Mouse (Mus musculus) intestine, postnatal 0 days (tissue): ENCODE results near the gene Il17re. TPM values are rescaled to one million over a fixed set of nuclear protein-coding genes. Genes with fewer than 3 reads are reported as not detected.

Experiments
- ATAC-seq: fragments of 200-750 bp; cut with Nextera tagmentation; 2 replicates; pipeline ENCODE4 v1.8.0; 2017; ENCODE audit warnings: mild to moderate bottlenecking, moderate TSS enrichment, moderate library complexity
- H3K27ac ChIP-seq: fragments of 300-500 bp; sonication (generic); 2 replicates; pipeline ENCODE4 v1.5.1; 2014; ENCODE audit warnings: mild to moderate bottlenecking, low read depth, low read length, moderate library complexity
- H3K27me3 ChIP-seq: fragments of 300-500 bp; sonication (generic); replicated peaks from 2 replicates; pipeline ENCODE4 v1.6.1; 2014; ENCODE audit warnings: low read length, mixed read lengths; ENCODE audit not compliant: control insufficient read depth, insufficient read depth
- H3K36me3 ChIP-seq: fragments of 300-500 bp; sonication (generic); 2 replicates; pipeline ENCODE4 v1.6.1; 2014; ENCODE audit warnings: mild to moderate bottlenecking, moderate library complexity; ENCODE audit not compliant: control insufficient read depth, insufficient read depth
- H3K4me1 ChIP-seq: fragments of 300-500 bp; sonication (generic); replicated peaks from 2 replicates; pipeline ENCODE4 v1.6.1; 2014; ENCODE audit warnings: antibody characterized with exemption, low read length, mixed read lengths; ENCODE audit not compliant: control insufficient read depth, insufficient read depth
- H3K4me2 ChIP-seq: fragments of 300-500 bp; sonication (generic); replicated peaks from 2 replicates; pipeline ENCODE4 v1.6.1; 2014; ENCODE audit warnings: low read depth, mild to moderate bottlenecking, moderate library complexity
- H3K4me3 ChIP-seq: fragments of 300-500 bp; sonication (generic); 2 replicates; pipeline ENCODE4 v1.5.1; 2014; ENCODE audit warnings: low read depth, low read length
- H3K9ac ChIP-seq: fragments of 300-500 bp; sonication (generic); 2 replicates; pipeline ENCODE4 v1.6.1; 2014; ENCODE audit warnings: mild to moderate bottlenecking, low read depth, low read length
- H3K9me3 ChIP-seq: fragments of 300-500 bp; sonication (generic); 2 replicates; pipeline ENCODE4 v1.6.1; 2016; ENCODE audit warnings: mixed run types; ENCODE audit not compliant: control insufficient read depth
- CTCF ChIP-seq: sonication (generic); IDR thresholded peaks from 2 replicates; pipeline ENCODE4 v1.5.1; 2016; ENCODE audit warnings: low read depth, mild to moderate bottlenecking, control low read depth, antibody characterized with exemption, moderate library complexity
- WGBS: fragments of 180-500 bp; shearing (Covaris S2); extraction: QIAGEN DNeasy Blood & Tissue Kit; methylation state at CpG from one replicate; pipeline ENCODE4 v1.1.7; 2014; 5-methylcytosine and 5-hydroxymethylcytosine counted together
- polyA plus RNA-seq: library from polyadenylated mRNA; unstranded; fragments of >200 nt; fragmentation: Nextera tagmentation; extraction: Ambion mirVana; gene quantifications from 2 replicates; pipeline ENCODE4 v1.2.1, GENCODE M21; 2015

Il17re gene
- polyA plus RNA-seq, 1 experiment from 2014 or later, result 2.3 TPM

DNA sequence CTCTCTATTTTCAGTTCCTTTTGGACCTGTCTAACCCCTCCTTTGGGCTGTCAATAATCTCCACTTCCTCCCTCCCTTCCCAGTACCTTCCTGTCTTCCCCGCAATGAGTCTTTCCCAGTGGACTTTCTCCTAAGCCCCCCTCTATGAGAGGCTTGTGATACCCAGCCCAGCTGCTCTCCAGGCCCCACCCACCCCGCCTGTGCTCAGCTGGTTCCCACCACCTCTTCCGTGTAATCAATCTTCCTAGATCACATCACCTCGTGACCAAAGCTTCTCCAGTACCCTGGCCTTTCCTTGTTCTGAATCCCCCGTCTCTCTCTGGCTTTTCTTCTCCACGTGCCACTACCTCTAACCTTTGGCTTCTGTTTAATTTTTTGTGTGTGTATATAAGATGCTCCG lies 19.1 kb downstream of the Il17re start:
- Histone ChIP-seq H3K9me3 (no peaks in the 10 kb centered on the region), H3K36me3 (peaks cover 8% of the 10 kb centered on the region; the same call in 1 of the 2 replicates), H3K27ac (no peak overlapping the region), H3K27me3 (no peaks in the 10 kb centered on the region), H3K4me1 (no peaks in the 10 kb centered on the region; the same call in none of the 2 replicates), H3K4me2 (no peak overlapping the region), H3K4me3 (no peak overlapping the region), H3K9ac (no peak overlapping the region)
- 25% methylated on average over 7 of the region's 7 CpGs for whole genome bisulfite sequencing
- TF ChIP-seq CTCF, result no peak
- no peak for ATAC-seq

DNA sequence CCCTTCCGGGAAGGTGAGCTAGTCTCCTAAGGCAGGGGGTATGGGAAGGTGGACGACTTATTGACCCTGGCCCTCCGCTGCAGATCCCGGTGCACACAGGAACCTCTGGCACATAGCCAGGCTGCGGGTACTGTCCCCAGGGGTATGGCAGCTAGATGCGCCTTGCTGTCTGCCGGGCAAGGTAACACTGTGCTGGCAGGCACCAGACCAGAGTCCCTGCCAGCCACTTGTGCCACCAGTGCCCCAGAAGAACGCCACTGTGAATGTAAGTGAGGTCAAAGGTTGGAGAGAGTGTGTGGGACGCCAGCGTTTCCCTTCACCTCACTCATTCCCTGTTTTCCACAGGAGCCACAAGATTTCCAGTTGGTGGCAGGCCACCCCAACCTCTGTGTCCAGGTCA lies 20.6 kb downstream of the Il17re start:
- no peak for ATAC-seq
- Histone ChIP-seq H3K4me1 (no peaks in the 10 kb centered on the region; the same call in 1 of the 2 replicates), H3K36me3 (peaks cover 8% of the 10 kb centered on the region; the same call in 1 of the 2 replicates), H3K27me3 (no peaks in the 10 kb centered on the region), H3K27ac (no peak overlapping the region), H3K9ac (no peak overlapping the region), H3K4me3 (no peak overlapping the region), H3K4me2 (no peak overlapping the region), H3K9me3 (no peaks in the 10 kb centered on the region)
- WGBS, result 81% methylated on average over 10 of the region's 10 CpGs
- no peak for TF ChIP-seq CTCF

DNA sequence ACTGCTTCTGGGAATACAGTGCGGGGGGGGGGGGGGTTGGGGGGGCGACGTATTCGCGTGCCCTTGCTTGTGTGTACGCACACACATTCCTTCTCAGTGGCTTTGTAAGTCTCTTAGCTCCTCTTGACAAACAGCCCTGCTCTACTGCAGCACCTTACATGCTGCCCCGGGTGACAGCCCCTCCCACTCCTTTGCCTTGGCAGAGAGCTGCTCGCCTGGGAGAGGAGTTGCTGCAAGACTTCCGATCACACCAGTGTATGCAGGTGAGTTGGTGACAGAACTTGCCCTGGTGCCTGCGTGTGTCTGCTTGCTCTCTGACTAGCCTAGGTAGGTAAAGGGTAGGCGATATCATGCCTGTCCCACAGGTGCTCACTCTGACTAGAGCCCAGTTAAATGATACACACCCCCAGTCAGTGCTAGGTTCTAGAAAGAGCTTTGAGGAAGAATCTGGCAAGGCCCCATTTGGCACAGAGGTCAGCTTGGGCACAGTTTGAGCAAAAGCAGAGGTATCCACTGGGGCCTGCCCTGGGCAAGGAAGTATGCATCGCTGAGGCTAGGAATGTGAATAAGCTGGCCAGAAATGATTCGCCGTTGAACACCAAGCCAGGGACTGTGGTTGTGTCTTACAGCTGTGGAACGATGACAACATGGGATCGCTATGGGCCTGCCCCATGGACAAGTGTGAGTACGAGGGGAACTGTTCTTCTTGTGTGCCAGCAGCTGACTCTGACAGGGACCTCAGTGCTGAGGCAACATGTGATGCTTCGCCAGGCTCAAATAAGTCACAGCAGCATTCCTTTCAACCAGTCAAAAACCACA lies 22.5 kb downstream of the Il17re start:
- WGBS, result 58% methylated on average over 18 of the region's 18 CpGs
- Histone ChIP-seq H3K4me2 (no peak overlapping the region), H3K9ac (no peak overlapping the region), H3K36me3 (peaks cover 8% of the 10 kb centered on the region; the same call in 1 of the 2 replicates), H3K4me1 (no peaks in the 10 kb centered on the region; the same call in 1 of the 2 replicates), H3K4me3 (no peak overlapping the region), H3K9me3 (no peaks in the 10 kb centered on the region), H3K27ac (no peak overlapping the region), H3K27me3 (no peaks in the 10 kb centered on the region)
- no peak for ATAC-seq
- no peak for TF ChIP-seq CTCF

DNA sequence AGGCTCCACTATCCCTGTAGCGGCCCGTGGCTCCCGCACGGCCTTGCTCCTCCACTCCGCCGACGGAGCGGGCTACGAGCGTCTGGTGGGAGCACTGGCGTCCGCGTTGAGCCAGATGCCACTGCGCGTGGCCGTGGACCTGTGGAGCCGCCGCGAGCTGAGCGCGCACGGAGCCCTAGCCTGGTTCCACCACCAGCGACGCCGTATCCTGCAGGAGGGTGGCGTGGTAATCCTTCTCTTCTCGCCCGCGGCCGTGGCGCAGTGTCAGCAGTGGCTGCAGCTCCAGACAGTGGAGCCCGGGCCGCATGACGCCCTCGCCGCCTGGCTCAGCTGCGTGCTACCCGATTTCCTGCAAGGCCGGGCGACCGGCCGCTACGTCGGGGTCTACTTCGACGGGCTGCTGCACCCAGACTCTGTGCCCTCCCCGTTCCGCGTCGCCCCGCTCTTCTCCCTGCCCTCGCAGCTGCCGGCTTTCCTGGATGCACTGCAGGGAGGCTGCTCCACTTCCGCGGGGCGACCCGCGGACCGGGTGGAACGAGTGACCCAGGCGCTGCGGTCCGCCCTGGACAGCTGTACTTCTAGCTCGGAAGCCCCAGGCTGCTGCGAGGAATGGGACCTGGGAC lies 24.3 kb downstream of the Il17re start:
- ATAC-seq, result peak; percentile 45
- H3K9me3 ChIP-seq, result no peaks in the 10 kb centered on the region
- H3K4me1 ChIP-seq, result no peaks in the 10 kb centered on the region
- peaks cover 7% of the 10 kb centered on the region; the same call in 1 of the 2 replicates for H3K36me3 ChIP-seq
- peak overlapping the region; percentile 53 for H3K9ac ChIP-seq
- no peaks in the 10 kb centered on the region for H3K27me3 ChIP-seq
- H3K27ac ChIP-seq, result peak overlapping the region; percentile 87
- peak overlapping the region; percentile 72 for H3K4me2 ChIP-seq
- WGBS, result 4% methylated on average over 64 of the region's 65 CpGs
- peak overlapping the region; percentile 49 for H3K4me3 ChIP-seq
- TF ChIP-seq CTCF, result peak; percentile 47

DNA sequence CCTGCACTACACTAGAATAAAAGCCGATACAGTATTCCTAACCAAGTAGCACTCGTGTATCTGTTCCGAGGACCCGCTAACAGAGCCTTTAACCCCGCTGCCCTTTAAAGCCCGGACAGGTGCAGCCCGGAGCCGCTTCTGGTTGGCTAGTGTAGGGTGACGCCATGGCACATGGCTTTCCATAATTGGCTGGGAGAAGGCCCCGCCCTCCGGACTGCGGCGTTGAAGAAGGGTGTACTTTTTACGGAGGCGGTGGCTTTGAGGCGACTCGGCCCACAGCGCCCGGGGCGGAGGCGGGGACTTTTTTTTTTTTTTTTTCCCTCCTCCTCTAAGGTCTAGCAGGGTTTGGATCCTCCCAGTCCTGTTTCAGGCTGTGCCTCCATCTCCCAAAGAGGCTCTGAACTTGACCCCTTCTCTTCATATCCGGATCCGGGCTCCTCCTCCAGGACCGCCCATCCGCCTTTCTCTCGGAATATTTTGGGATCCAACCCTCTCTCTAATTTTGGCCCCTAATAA lies 24.9 kb downstream of the Il17re start, which contains the start of gene Creld1:
Gene Creld1, plus strand, starts transcription at position 198 of the 516 bp plus-strand sequence.
- ATAC-seq, result peak; percentile 95
- no peaks in the 10 kb centered on the region for H3K4me1 ChIP-seq
- under 1% methylated on average over 26 of the region's 26 CpGs for WGBS
- H3K27ac ChIP-seq, result peak within 1 kb of the TSS; percentile 87
- no peaks in the 10 kb centered on the region for H3K9me3 ChIP-seq
- TF ChIP-seq CTCF, result no peak
- peak within 1 kb of the TSS; percentile 54 for H3K9ac ChIP-seq
- H3K27me3 ChIP-seq, result no peaks in the 10 kb centered on the region
- peak within 1 kb of the TSS; percentile 49 for H3K4me3 ChIP-seq
- H3K36me3 ChIP-seq, result peaks cover 5% of the 10 kb centered on the region; the same call in 1 of the 2 replicates
- peak within 1 kb of the TSS; percentile 72 for H3K4me2 ChIP-seq

DNA sequence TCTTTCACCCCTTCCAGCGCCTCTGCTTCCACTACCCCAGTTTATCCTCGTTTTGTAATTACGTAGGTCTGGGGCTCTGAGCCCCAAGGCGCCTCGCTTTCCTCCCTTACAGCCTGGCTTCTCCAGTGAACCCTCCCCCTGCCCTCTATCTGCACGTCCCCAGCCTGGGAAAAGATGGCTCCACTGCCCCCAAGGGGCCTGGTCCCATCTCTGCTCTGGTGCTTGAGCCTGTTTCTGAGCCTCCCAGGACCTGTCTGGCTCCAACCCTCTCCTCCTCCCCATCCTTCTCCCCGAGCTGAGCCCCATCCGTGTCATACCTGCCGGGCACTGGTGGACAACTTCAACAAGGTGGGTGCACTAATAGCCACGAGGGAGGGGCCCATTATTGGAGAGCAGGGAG lies 25.4 kb downstream of the Il17re start:
- no peaks in the 10 kb centered on the region for H3K27me3 ChIP-seq
- no peaks in the 10 kb centered on the region for H3K4me1 ChIP-seq
- peak overlapping the region; percentile 72 for H3K4me2 ChIP-seq
- H3K36me3 ChIP-seq, result peaks cover 5% of the 10 kb centered on the region
- peak overlapping the region; percentile 54; the same call in 1 of the 2 replicates for H3K27ac ChIP-seq
- ATAC-seq, result no peak; the same call in 1 of the 2 replicates
- peak overlapping the region; percentile 49 for H3K4me3 ChIP-seq
- peak; percentile 37 for TF ChIP-seq CTCF
- no peaks in the 10 kb centered on the region for H3K9me3 ChIP-seq
- 8% methylated on average over 10 of the region's 10 CpGs for WGBS
- H3K9ac ChIP-seq, result peak overlapping the region; percentile 54
